Mouse (Mus musculus): ENCODE data around the gene Zfand3. TPM values are rescaled to one million over a fixed set of nuclear protein-coding genes. Genes with fewer than 3 reads are reported as not detected.
A peak's percentile ranks its signal among the peaks of the same experiment; 100 is the strongest.

Gene Zfand3
- polyA plus RNA-seq, 1 experiment from 2014 or later: 68.1 TPM

DNA sequence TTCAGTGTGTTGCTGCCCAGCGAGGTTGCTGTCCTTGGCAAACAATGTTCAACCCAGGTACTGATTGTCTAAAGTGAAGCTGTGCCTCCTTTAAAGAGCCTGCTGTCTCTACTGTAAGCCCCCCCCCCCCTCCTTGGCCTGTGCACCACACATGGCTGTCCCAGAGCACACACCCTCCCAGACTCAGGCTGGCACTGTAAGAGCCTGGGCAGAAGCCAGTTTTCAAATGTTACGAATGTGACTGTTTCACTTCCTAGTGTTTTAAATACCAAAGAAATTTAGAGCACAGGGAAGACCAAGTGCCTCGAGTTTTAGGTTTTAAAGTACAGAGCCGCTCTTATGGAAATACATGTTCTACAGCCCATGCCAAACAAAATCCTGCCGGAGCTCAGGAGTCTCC is 234.9 kb downstream of the Zfand3 start:
- DNase-seq (ENCODE audit: low spot score): no peak
- H3K4me1 ChIP-seq: peaks cover 38% of the 10 kb centered on the region
- no peaks in the 10 kb centered on the region for H3K9me3 ChIP-seq (replicated peaks)
- H3K27ac ChIP-seq (replicated peaks): 0 out of 2 replicates have a peak overlapping the region, but pooled peaks have one; percentile 50
- WGBS: 87% methylated on average over 5 of the region's 5 CpGs
- H3K4me3 ChIP-seq: no peak overlapping the region
- H3K36me3 ChIP-seq: no peaks in the 10 kb centered on the region
- H3K27me3 ChIP-seq (ENCODE audit: low read depth, poor library complexity, severe bottlenecking): no peaks in the 10 kb centered on the region

DNA sequence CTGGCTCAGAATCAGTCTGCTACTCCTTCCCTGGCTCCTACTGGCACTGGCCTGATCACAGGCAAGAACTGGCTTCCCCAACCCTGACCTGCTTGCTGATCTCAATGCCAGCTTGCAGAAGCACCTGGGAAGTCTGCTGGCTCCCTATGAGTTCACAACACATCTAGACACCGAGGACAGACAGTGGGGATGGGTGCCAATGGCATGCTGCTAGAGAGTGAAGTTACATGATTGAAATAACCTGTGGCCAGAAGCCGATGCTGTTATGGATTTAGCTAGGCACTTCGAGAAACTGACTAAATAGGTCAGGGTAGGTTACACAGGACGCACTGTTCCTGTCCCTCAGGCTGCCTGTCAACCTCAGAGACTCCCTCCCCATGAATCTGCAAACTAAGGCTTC is 236.1 kb downstream of the Zfand3 start:
- H3K27ac ChIP-seq (replicated peaks): 0 out of 2 replicates have a peak overlapping the region, but pooled peaks have one; percentile 24
- H3K4me1 ChIP-seq: peaks cover 48% of the 10 kb centered on the region

DNA sequence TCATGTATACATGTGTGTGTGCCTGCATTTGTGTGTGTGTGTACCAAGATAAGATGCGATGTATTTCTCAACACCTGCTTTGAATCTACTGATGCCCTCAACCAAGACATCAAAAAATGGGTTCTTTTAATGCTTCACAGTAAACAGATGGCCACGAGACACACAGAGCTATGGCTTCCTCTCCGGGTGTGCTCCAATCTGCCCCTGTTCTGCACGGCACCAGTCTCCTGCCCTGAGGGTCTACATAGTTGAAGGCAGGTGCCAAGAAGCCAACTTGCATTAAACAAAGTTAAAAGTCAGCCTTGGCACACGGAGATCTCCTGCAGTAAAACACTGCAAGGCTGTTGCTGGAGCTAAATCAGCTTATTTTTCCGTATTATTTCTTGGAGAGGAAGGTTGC is 236.5 kb downstream of the Zfand3 start:
- no peak overlapping the region for H3K4me3 ChIP-seq
- WGBS: 89% methylated on average over 6 of the region's 6 CpGs
- no peak overlapping the region for H3K27ac ChIP-seq (replicated peaks)
- H3K36me3 ChIP-seq: no peaks in the 10 kb centered on the region
- H3K9me3 ChIP-seq (replicated peaks): no peaks in the 10 kb centered on the region
- peaks cover 45% of the 10 kb centered on the region for H3K4me1 ChIP-seq
- no peak for DNase-seq (ENCODE audit: low spot score)
- no peaks in the 10 kb centered on the region for H3K27me3 ChIP-seq (ENCODE audit: low read depth, poor library complexity, severe bottlenecking)

More for the DNA sequence above, 236.1 kb downstream of the Zfand3 start:
- no peak for DNase-seq (ENCODE audit: low spot score)
- H3K36me3 ChIP-seq: no peaks in the 10 kb centered on the region
- 88% methylated on average over 4 of the region's 4 CpGs for WGBS
- H3K4me3 ChIP-seq: no peak overlapping the region
- H3K27me3 ChIP-seq (ENCODE audit: low read depth, poor library complexity, severe bottlenecking): no peaks in the 10 kb centered on the region
- H3K9me3 ChIP-seq (replicated peaks): no peaks in the 10 kb centered on the region

DNA sequence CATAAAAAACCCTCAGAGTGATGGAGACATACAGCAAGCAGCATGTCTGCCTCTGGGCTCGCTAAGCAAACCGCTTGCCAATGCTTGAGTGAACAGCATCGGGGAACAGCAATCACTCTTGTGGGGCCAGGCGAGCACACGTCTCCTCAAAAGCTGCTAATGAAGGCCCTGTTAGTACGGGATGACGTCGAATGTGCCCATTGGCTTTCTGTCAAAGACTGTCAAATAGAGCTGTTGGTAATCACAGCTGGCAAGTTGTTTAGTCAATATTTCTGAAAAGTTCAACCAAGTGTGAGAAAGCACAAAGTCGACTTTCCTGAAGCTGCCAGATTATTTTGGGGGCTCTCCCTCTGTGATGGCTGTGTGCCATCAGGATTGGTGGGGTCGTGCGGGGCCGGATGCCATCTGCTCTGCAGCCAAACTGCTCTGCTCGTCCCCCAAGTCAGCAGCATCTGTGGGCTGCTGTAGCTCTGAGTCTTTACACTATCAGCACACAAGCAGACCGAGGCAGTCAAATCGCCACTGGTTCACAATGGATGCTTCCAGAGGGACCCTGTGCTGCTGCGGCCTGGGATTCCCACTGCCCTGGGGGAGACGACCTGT is 237.3 kb downstream of the Zfand3 start:
- WGBS: 74% methylated on average over 17 of the region's 17 CpGs
- no peaks in the 10 kb centered on the region for H3K27me3 ChIP-seq (ENCODE audit: low read depth, poor library complexity, severe bottlenecking)
- no peaks in the 10 kb centered on the region for H3K36me3 ChIP-seq
- no peak for DNase-seq (ENCODE audit: low spot score)
- peaks cover 40% of the 10 kb centered on the region for H3K4me1 ChIP-seq
- no peaks in the 10 kb centered on the region for H3K9me3 ChIP-seq (replicated peaks)
- peak overlapping the region; percentile 57; the same call in 1 of the 2 replicates for H3K27ac ChIP-seq (replicated peaks)
- H3K4me3 ChIP-seq: no peak overlapping the region

DNA sequence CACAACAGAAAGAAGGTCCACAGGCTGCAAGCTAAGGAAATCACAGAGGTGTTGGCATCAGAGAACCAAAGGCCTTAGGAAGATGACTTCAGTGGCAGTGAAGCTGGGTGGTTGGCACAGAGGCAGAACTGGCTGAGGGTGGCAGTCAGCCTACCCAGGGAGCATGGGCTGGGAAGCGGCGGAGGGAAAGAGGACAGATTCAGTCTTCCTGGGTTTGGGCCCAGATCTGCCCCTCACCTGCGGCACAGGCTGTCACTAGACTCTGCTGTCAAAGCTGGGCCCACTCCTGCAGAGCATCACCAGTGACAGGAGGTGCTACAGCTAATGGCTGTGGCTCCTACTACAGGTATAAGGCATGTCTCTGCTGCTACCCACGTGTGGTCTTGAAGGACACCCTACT is 238.1 kb downstream of the Zfand3 start:
- Histone ChIP-seq H3K27me3 (ENCODE audit: low read depth, poor library complexity, severe bottlenecking) (no peaks in the 10 kb centered on the region), H3K4me3 (no peak overlapping the region), H3K9me3 (replicated peaks) (no peaks in the 10 kb centered on the region), H3K27ac (replicated peaks) (peak overlapping the region; percentile 57; the same call in 1 of the 2 replicates), H3K36me3 (no peaks in the 10 kb centered on the region), H3K4me1 (peaks cover 43% of the 10 kb centered on the region)
- no peak for DNase-seq (ENCODE audit: low spot score)
- WGBS: 94% methylated on average over 4 of the region's 4 CpGs

DNA sequence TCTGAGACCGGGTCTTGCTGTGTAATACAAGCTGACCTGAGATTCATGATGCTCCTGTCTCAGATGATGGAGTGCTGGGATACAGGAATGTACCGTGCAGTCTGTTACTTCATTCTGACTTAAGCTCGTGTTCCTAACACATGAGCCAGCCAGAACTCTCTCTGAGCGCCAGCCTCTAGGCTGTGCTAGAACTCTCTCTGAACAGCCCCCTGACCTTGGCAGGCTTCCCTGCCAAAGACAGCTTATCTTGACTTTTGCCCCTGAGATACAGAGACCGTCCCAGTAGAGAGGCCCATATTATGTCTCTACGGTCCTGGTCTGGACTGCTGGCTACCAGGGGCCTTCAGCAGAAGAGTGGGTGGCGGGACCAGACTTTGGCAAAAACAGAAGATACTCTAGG is 239.0 kb downstream of the Zfand3 start:
- peaks cover 43% of the 10 kb centered on the region for H3K4me1 ChIP-seq
- H3K4me3 ChIP-seq: no peak overlapping the region
- H3K9me3 ChIP-seq (replicated peaks): no peaks in the 10 kb centered on the region
- WGBS: 88% methylated on average over 7 of the region's 7 CpGs
- 0 out of 2 replicates have a peak overlapping the region, but pooled peaks have one; percentile 29 for H3K27ac ChIP-seq (replicated peaks)
- no peaks in the 10 kb centered on the region for H3K36me3 ChIP-seq
- DNase-seq (ENCODE audit: low spot score): no peak
- H3K27me3 ChIP-seq (ENCODE audit: low read depth, poor library complexity, severe bottlenecking): no peaks in the 10 kb centered on the region

DNA sequence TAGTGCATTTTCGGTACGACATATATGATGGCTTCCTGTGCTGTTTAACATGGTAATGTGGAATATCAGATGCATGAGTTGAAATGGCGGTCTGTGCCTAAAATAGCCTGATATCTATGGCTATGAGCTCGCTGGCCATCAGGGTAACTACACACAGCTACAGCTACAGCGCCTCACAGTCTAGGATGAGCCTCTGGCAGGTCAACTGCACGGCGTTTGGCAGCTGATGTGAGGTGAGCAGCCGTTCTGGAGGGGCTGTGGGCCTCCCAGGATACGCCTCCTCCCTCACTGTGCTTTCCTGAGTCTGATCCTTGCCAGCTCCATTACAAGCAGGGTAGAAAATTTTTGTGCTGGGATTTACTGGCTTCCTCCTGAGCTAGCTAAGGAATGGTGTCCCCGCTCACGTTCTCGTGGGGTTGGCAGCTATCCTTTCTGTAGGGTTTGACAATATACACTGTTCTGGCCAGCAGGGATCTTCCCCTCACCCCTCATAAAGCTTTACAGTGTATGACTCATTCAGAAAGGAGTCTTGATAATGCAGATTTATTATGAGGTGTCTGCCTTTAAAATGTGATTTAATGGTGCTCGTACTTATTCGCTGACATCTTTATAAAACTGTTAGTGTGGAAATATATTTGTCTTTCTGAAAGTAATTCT is 240.2 kb downstream of the Zfand3 start:
- WGBS: 85% methylated on average over 14 of the region's 14 CpGs
- no peaks in the 10 kb centered on the region for H3K36me3 ChIP-seq
- no peak for DNase-seq (ENCODE audit: low spot score)
- no peaks in the 10 kb centered on the region for H3K27me3 ChIP-seq (ENCODE audit: low read depth, poor library complexity, severe bottlenecking)
- no peaks in the 10 kb centered on the region for H3K9me3 ChIP-seq (replicated peaks)
- H3K4me1 ChIP-seq: peaks cover 43% of the 10 kb centered on the region
- no peak overlapping the region for H3K4me3 ChIP-seq
- H3K27ac ChIP-seq (replicated peaks): peak overlapping the region; percentile 66

DNA sequence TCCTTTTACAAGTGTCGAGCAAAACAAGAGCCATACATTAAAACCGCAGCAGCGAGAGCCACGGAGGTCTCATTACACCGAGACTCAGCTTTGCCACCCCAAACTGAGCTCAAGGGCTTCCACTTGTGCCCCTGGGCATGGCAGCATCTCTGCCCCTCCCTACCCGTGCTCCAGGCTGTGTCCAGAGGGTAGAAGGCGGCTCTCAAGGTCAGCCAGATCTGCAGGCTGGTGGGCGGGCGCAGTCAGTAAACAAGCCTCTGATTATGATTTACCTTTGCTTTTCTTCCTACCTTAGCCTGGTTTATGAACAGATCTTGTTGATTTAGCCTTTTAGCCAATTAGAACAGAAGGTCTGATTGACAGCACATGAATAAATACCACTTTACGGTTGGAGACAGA is 240.8 kb downstream of the Zfand3 start:
- DNase-seq (ENCODE audit: low spot score): no peak
- Histone ChIP-seq H3K4me3 (no peak overlapping the region), H3K4me1 (peaks cover 47% of the 10 kb centered on the region), H3K27me3 (ENCODE audit: low read depth, poor library complexity, severe bottlenecking) (no peaks in the 10 kb centered on the region), H3K27ac (replicated peaks) (0 out of 2 replicates have a peak overlapping the region, but pooled peaks have one; percentile 46), H3K36me3 (no peaks in the 10 kb centered on the region), H3K9me3 (replicated peaks) (no peaks in the 10 kb centered on the region)
- 86% methylated on average over 10 of the region's 10 CpGs for WGBS

DNA sequence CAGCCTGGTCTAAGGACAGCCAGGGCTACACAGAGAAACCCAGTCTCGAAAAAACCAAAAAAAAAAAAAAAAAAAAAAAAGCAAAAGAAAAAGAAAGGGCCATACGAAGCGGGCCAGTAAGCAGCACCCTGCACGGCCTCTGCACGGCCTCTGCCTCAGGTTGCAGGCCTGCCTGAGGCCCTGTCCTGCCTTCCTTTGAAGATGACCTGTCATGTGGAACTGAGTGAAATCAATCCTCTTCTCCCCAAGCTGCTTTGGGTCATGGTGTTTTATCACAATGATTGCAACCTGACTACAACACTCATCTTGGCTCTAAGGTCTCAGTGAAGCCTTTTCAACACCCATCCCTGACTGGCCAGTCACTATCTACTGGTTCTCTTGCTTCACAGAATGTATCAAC is 248.5 kb downstream of the Zfand3 start:
- Histone ChIP-seq H3K27me3 (ENCODE audit: low read depth, poor library complexity, severe bottlenecking) (no peaks in the 10 kb centered on the region), H3K4me3 (no peak overlapping the region), H3K36me3 (no peaks in the 10 kb centered on the region), H3K4me1 (peaks cover 65% of the 10 kb centered on the region), H3K27ac (replicated peaks) (no peak overlapping the region), H3K9me3 (replicated peaks) (no peaks in the 10 kb centered on the region)
- no peak for DNase-seq (ENCODE audit: low spot score)
- 33% methylated on average over 5 of the region's 5 CpGs for WGBS

DNA sequence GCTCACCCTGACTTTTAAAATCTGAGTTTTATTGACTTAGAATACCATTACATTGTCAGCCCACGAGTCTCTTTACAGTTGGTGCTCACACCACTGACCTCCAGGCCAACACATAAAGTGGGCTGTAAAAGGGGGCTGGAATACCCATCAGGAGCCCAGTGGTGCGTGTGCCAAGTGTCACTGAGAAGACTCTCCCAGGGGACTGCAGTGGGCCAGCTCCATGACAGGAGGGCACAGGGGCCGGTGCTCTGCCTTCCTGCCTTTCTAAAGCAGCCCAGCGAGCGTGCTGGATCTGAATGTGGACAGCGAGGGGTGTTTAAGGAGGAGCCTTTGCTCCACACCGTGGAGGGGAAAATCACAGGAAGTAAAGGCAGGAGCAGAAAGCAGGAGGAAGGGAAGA is 249.4 kb downstream of the Zfand3 start:
- Histone ChIP-seq H3K9me3 (replicated peaks) (no peaks in the 10 kb centered on the region), H3K36me3 (no peaks in the 10 kb centered on the region), H3K4me1 (peaks cover 73% of the 10 kb centered on the region), H3K4me3 (no peak overlapping the region), H3K27ac (replicated peaks) (peak overlapping the region; percentile 63; the same call in 1 of the 2 replicates), H3K27me3 (ENCODE audit: low read depth, poor library complexity, severe bottlenecking) (no peaks in the 10 kb centered on the region)
- 52% methylated on average over 7 of the region's 7 CpGs for WGBS
- DNase-seq (ENCODE audit: low spot score): no peak

DNA sequence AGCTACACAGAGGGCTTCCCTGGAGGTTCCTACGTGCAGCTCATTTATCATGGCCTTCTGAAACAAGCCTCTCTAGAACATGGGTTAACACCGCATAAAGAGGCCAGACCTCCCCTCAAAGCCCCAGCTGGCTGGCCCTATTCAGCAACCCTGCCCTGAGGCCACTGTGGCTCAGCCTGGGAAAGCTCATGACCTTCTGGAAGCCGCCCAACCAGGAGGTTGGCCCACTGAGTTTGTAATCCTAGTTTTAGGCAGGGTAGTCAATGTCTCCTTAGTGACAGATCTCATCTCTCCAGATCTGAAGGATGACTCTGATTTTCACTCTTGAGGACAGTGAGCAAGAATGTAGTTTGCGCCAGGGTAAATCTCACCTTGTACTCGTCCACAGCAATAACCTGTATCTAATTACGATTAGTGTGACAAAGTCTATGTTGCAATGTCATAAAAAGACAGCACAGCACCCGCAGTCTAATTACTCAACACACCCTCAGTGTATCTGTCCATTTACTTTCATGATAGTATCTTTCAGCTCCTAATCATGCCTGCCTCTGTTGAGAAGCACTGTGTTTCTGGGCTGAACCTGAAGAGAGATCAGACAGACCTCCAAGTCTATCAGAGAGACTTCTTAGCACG is 251.5 kb downstream of the Zfand3 start:
- Histone ChIP-seq H3K27ac (replicated peaks) (peak overlapping the region; percentile 77), H3K36me3 (no peaks in the 10 kb centered on the region), H3K4me1 (peaks cover 82% of the 10 kb centered on the region), H3K9me3 (replicated peaks) (no peaks in the 10 kb centered on the region), H3K27me3 (ENCODE audit: low read depth, poor library complexity, severe bottlenecking) (no peaks in the 10 kb centered on the region), H3K4me3 (no peak overlapping the region)
- 74% methylated on average over 8 of the region's 8 CpGs for WGBS
- DNase-seq (ENCODE audit: low spot score): no peak

DNA sequence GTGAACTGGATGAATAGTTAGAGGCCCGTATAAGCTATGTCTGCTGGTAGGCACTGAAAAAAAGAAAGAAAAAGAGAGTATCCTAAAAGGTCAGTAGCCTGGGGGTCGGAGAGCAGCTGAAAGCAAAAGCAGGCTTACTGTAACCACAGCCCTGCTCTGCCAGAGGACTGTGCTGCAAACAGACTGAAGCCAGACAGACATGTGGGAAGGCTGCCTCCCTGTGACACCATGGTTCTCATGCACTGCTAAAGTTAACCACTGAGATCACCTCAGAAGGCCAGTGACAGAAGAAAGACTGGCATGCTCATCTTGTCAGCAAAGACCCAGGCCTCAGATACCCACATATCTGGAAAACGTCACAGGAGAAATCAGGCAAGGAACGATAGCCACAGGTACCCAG is 253.9 kb downstream of the Zfand3 start:
- no peak overlapping the region for H3K4me3 ChIP-seq
- peaks cover 93% of the 10 kb centered on the region for H3K4me1 ChIP-seq
- no peaks in the 10 kb centered on the region for H3K36me3 ChIP-seq
- H3K27me3 ChIP-seq (ENCODE audit: low read depth, poor library complexity, severe bottlenecking): no peaks in the 10 kb centered on the region
- no peak for DNase-seq (ENCODE audit: low spot score)
- 79% methylated on average over 4 of the region's 4 CpGs for WGBS
- H3K9me3 ChIP-seq (replicated peaks): no peaks in the 10 kb centered on the region
- peak overlapping the region; percentile 24 for H3K27ac ChIP-seq (replicated peaks)

DNA sequence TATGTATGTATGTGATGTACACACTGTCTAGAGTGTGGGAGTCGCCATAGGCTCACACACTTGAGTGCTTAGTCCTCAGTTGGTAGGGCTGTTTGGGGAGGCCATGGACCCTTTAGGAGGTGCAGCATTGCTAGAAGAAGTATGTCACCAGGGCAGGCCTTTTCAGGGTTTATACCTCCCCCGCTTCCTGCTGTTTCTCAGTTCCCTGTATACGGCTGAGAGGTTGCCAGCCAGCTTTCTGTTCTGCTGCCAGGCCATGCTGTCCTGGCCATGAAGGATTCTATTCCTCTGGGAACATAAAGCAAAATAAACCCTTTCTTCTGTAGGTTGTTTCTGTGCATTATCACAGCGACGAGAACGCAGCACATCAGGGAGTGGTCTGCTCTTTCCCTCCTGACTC is 255.4 kb downstream of the Zfand3 start:
- H3K27me3 ChIP-seq (ENCODE audit: low read depth, poor library complexity, severe bottlenecking): no peaks in the 10 kb centered on the region
- H3K27ac ChIP-seq (replicated peaks): no peak overlapping the region
- DNase-seq (ENCODE audit: low spot score): no peak
- WGBS: 80% methylated on average over 6 of the region's 6 CpGs
- H3K4me1 ChIP-seq: peaks cover 79% of the 10 kb centered on the region
- no peaks in the 10 kb centered on the region for H3K9me3 ChIP-seq (replicated peaks)
- H3K36me3 ChIP-seq: no peaks in the 10 kb centered on the region
- H3K4me3 ChIP-seq: no peak overlapping the region

All from midbrain, embryonic 10.5 days (tissue).